Mouse (Mus musculus) adrenal gland, adult 2 months (tissue): ENCODE measurements at regions not wholly inside any gene's neighbourhood (a gene's known extent, or its start where the extent isn't known, plus 50 kb on each side); places are given as distances from the start of the nearest gene placed in this dataset.
"Not testable (repeated sequence)": the region's sequence is repeated elsewhere in the genome, so short reads cannot be mapped to it uniquely, and the experiment has no call there.

Experiments used
- DNase-seq: peaks from one replicate; pipeline ENCODE4 v3.0.0; 2021

GRCm38 (mm10) chr13:5370007-5370406, 491.3 kb upstream of the Klf6 start:
- DNase-seq, result no peak

DNA sequence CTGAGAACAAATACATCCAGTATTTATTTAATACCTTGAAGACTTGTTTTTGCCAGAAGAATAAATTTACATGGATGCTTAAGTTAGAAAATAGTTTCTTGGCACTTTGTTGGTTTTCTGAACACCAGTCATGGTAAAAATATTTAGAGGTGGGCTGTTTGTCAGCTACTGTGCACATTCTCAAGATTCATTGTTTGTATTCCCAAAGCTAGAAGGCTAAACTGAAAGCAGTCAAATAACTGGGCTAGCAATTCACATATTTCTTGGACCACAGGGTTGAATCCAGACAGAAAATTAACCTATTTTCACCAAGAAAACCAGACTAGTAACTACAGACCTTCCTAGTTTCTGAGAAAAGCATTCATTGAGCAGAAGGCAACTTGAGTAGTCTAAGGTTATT, 488.1 kb upstream of the Klf6 start:
- DNase-seq, result no peak

- DNase-seq, result no peak
Observed at GRCm38 (mm10) chr13:5408226-5408804, 453.0 kb upstream of the Klf6 start.

DNA sequence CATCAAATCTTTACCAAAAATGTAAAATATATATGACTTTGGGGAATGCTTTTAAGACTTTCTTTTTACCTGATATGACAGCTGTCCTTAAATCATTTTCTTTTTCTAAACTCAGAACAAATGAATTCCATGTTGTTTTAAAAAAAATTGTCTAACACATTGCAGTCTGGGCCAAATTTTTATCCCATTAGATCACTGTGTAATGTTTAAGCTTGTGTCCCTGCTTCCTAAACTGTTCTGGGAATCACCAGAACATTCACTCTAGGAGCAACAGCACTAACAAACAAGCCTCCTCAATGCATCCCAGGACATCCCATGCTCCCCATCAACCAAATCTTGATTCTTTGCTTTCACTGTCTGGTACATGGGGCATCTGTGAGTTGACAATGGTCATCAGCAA, 449.2 kb upstream of the Klf6 start:
- DNase-seq, result no peak

GRCm38 (mm10) chr13:5413009-5413408, 448.3 kb upstream of the Klf6 start:
- not testable (repeated sequence) for DNase-seq

DNA sequence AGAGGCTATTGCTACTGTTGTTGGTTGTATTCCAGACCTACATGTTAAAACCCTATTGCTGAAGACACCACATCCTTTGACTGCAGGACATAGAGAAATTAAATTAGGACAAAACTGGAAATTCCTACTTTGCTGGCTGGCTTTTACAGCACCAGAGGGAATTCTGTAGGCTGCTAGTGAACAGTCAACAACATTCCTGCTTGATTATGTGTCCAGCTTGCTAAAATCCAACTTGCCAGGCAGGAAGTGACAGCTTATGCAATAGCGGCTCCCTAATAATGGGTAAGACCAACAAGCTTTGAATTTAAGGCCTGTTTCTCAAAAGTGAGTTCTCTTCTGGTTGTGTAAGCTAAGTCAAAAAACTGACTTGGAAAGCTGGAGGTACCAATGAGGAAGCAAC, 437.2 kb upstream of the Klf6 start:
- no peak for DNase-seq

DNA sequence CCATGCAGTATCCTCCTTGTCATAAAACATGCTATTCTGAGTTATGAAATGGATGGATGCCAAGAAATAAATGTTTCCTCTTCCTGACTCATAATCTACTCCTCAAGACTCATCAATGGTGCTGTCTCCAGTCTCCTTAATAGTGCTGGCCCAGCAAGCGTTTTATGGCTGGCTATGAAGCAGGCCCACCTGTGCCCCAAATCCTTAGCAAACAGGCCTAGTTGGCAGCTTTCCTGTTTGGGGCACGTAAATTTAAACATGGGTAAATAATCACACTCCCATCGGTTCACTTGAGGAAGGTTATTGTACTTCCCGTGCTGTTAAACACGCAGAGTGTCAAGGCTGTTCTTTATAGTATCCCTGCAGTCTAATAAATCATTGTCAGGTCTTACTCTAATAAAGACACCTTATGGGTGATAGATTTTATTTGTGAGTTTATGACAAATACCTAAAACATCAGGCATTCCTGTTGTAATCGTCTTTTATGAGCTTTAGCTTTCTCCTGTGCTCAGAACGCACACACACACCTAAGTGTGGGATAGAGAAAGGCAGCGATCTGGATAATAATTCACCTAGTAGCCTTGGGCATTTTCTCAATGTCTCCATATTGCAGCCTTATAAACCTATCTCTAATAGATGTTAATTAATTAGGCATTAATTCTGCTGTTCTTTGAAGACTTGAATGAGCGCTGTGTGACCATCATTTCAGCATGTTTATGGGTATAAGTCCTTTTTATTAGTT, 435.6 kb upstream of the Klf6 start:
- DNase-seq, result no peak

- no peak for DNase-seq
Observed at GRCm38 (mm10) chr13:5433652-5434051, 427.6 kb upstream of the Klf6 start.

GRCm38 (mm10) chr13:5435131-5435530, 426.2 kb upstream of the Klf6 start:
- DNase-seq, result no peak

GRCm38 (mm10) chr13:5436191-5436590, 425.1 kb upstream of the Klf6 start:
- no peak for DNase-seq

DNA sequence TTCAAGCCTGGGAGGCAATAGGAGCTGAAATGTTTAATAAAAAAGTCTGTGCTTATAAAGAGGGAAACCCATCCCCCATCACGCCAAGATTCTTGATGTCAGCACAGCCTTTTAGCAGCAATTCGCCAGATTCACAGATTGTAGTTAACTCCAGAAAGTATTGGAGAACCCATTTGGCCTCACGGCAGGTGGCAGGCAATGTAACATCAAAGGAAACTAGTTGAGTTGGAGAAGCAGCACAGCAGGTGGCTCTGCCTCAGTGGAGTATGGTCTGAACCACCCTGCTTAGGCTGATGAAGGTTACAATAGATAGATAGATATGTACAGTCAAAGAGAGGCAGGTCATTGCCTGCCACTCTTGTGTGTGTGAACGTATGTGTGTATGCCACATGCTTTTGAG, 420.8 kb upstream of the Klf6 start:
- no peak for DNase-seq

- DNase-seq, result peak; percentile 25
Observed at GRCm38 (mm10) chr13:5444759-5445478, 416.4 kb upstream of the Klf6 start.

DNA sequence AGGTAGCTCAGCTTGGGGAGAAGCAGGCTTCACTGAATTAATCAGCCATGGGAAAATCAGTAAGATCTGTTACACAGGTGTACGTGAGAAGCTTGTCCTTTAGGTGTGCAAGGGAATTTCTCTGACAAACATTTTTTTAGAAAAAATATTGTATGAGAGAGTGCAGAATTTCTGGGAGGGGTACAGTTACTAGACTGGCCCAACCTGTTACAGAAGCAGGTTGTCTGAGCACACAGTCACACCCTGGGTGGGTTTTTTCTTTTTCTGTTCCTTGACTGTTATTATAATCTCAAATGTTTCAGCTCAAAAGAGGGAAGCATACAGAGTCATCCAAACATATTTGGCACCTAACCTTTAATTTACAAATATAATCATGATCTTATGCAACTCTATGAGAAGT, 412.7 kb upstream of the Klf6 start:
- no peak for DNase-seq

DNA sequence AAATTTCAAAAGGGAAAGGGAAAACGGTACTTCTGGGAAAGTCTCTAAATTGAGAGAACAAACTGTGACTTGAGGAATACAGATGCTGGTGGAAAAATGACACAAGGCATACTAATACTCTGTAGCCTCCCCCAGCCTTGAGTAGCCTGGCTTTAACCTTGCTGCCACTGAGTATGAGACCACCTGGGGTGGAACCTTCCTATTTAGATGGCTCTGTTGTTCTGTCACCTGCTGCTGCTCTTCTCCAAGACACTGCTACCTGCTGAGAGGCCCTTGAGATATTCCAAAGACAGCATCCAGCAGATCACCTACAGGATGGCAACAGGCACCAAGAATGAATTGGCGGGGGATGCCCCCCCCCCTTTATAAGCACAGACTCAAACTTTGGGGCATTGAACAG, 380.5 kb upstream of the Klf6 start:
- DNase-seq, result no peak

DNA sequence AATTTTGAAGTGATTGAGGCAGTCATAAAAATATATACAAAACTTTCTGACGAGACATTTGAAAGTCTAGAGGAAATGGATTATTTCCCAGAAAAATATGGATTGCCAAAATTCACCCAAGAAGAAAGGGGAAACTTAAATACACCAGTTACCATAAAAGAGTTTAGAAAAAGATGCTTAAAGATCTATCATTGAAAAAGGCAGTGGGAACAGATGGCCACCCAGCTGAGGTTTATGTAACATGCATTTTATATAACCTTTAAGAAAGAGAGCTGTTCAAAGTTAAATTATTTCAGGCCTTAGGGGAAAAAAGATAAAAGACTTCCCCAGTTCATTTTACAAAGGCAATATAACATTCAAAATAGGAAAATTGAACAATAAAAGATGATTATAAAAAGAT, 369.0 kb upstream of the Klf6 start:
- no peak for DNase-seq

DNA sequence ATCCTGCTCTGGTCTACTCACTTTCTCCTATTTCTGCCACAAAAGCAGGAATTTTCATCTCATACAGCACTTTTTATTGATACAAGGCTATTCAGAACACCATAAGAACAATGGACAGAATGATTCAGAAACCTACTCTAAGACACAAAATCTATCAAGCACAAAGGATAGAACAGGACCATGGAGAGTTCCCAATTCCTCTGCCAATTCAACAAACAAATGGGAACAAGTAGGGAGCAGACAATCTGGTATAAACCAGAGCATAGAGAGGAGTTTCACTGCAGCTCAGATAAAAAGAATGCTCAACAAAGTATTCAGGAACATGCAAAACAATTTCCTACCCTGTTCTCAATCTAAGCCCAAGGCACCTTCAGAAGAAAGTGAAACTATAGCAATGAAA, 363.7 kb upstream of the Klf6 start:
- DNase-seq, result no peak

DNA sequence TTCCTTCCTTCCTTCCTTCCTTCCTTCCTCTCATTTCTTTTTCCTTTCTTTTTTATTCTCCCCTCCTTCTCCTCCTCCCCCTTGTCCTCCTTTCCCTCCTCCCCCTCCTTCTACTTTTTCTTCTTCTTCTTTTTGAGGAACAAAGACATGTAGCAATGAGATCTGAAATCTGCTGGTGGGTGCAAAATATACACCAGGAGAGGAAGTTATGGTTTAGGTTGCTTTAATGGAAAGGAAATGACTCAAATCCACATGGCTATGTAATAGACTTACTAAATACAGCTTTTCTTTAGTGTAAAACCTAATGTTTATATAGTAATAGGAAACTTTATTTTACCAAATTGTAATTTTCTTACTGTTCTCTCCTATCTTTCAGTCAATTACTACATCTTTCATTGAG, 349.5 kb upstream of the Klf6 start:
- no peak for DNase-seq

DNA sequence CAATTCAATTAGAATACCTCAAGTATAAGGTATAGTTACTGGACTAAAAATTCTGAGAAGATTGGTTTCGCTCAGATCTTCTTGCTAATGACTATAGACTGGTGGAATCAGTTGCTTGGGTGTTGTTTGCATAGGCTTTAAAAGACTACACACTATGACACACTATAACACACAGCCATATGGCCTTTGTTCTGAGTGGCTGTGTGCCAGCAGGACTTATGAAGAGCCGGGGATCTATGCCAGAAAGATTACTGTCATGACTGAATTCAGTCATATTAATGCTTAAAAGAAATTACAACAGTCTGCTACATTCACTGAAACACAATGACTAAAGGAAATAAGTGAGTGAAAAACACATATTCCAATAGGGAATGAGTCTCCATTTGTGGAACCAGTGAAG, 345.7 kb upstream of the Klf6 start:
- DNase-seq, result no peak

DNA sequence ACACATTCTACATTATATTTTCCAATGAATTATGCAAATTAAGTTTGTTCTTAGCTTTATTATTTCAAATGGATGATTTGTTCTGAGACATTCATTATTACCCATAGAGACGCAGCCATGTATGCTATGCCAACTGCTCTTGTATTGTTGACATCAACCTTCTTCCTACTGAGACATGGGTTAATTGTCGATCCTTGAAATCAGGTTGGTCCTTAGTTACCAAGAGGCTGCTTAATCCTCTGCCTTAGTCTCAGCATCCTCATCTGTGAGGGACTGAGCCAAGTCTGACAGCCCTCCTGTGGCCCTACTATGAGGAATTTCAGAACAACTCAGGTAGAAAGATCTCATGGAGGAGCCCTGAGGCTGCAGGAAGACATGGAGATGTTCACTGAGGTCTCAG, 345.2 kb upstream of the Klf6 start:
- no peak for DNase-seq

- DNase-seq, result no peak
Observed at GRCm38 (mm10) chr13:5519181-5519580, 342.1 kb upstream of the Klf6 start.

DNA sequence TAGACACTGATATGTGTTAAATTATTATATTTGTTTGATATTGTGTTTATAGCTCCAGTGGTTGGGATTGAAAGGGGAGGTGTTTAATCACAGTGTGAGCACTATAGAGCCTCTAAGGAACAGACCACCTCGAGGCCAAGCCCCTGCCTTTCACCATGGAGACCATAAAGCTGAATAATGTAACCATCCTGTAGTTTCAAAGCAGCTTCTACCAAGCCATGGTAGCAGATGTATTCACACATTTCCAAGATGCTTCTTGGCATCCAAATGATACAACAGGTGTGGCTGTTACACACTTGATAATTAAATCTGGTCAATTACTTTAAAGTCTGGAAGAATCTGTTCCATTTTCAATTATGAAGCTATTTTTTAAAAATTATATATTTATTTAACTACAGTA, 341.7 kb upstream of the Klf6 start:
- DNase-seq, result no peak

- no peak for DNase-seq
Observed at GRCm38 (mm10) chr13:5527400-5527799, 333.9 kb upstream of the Klf6 start.

DNA sequence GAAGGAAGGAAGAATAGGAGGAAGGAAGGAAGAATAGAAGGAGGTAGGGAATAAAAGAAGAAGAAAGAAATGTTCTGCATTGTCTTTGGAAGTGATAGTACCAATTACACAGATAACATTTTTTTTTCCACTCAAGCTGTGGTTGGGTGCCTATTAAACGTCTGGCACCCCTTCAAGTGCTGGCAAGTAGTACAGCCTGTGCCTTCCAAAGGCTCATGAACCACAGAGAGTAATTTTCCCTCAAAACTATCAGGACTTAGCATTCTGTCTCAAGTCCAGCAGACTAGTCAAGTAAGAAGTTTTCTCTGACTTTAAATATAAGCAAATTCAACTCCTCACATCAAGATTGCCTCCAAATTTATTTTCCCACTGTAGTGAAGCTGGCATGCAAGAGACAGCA, 321.0 kb upstream of the Klf6 start:
- no peak for DNase-seq

GRCm38 (mm10) chr13:5545521-5545920, 315.8 kb upstream of the Klf6 start:
- DNase-seq, result no peak
